Mouse (Mus musculus) retina, postnatal 1 day (tissue): ENCODE measurements around the gene Spin2-ps6.
"Not testable (repeated sequence)": the region's sequence is repeated elsewhere in the genome, so short reads cannot be mapped to it uniquely, and the experiment has no call there.

Experiments used
- DNase-seq: peaks from one replicate; pipeline ENCODE4 v3.0.0-alpha.2; 2012

Gene Spin2-ps6

GRCm38 (mm10) chrX:33234569-33234968 lies at the start of gene Spin2-ps6:
Spin2-ps6 (plus strand) TSS chrX:33234869.
- DNase-seq, result not testable (repeated sequence)
